Mouse (Mus musculus) cerebellum, postnatal 10 days (tissue): ENCODE results near the gene Smc1a.

Source experiments
- DNase-seq, 2 experiments: peaks; one replicate each; pipeline ENCODE4 v3.0.0; 2021; ENCODE audit warnings: mixed read lengths in 2 of 2

Smc1a gene

GRCm38 (mm10) chrX:152016151-152017145, at the start of gene Smc1a, which contains the start of gene Ribc1:
Smc1a (plus strand) TSS chrX:152016428.
Ribc1 (minus strand) TSS chrX:152016295.
- DNase-seq = peak; percentile 93 to 94

- no peak for DNase-seq
Observed at GRCm38 (mm10) chrX:151999006-151999710, 17.1 kb upstream of the Smc1a start.

GRCm38 (mm10) chrX:152001182-152001684, 15.0 kb upstream of the Smc1a start:
- DNase-seq = no peak

- DNase-seq = peak; percentile 83 to 90
Observed at GRCm38 (mm10) chrX:152001737-152002710, 14.2 kb upstream of the Smc1a start, which contains the start of gene Hsd17b10. Hsd17b10 (plus strand) TSS chrX:152001845.

GRCm38 (mm10) chrX:152002865-152003264, 13.4 kb upstream of the Smc1a start:
- no peak for DNase-seq

GRCm38 (mm10) chrX:152007863-152008262, 8.4 kb upstream of the Smc1a start:
- DNase-seq = no peak

- no peak for DNase-seq
Observed at GRCm38 (mm10) chrX:152015752-152016150, 477 bp upstream of the Smc1a start.

- DNase-seq = no peak
Observed at GRCm38 (mm10) chrX:152017186-152017585, 958 bp downstream of the Smc1a start.

- no peak for DNase-seq
Observed at GRCm38 (mm10) chrX:152019294-152019693, 3.1 kb downstream of the Smc1a start.

GRCm38 (mm10) chrX:152039865-152040264, 23.6 kb downstream of the Smc1a start:
- no peak for DNase-seq

- peak; percentile 16 to 28 for DNase-seq
Observed at GRCm38 (mm10) chrX:152047230-152047629, 31.0 kb downstream of the Smc1a start.

GRCm38 (mm10) chrX:152052546-152052945, 36.3 kb downstream of the Smc1a start:
- DNase-seq = no peak

- no peak for DNase-seq
Observed at GRCm38 (mm10) chrX:152054094-152054493, 37.9 kb downstream of the Smc1a start.

- no peak for DNase-seq
Observed at GRCm38 (mm10) chrX:152065674-152066073, 49.4 kb downstream of the Smc1a start.

GRCm38 (mm10) chrX:152067789-152068188, 51.6 kb downstream of the Smc1a start:
- no peak for DNase-seq

- DNase-seq = peak; percentile 88 to 90
Observed at GRCm38 (mm10) chrX:152089832-152090614, 73.8 kb downstream of the Smc1a start.

- DNase-seq = no peak
Observed at GRCm38 (mm10) chrX:152097572-152097971, 81.3 kb downstream of the Smc1a start.
